Mouse (Mus musculus) liver, embryonic 13.5 days (tissue): ENCODE measurements around the gene Rpl3. TPM values are rescaled to one million over a fixed set of nuclear protein-coding genes. Genes with fewer than 3 reads are reported as not detected.

Experiments
- ATAC-seq: fragments of 200-750 bp; cut with Nextera tagmentation; 2 replicates; pipeline ENCODE4 v1.8.0; 2017; ENCODE audit warnings: low read depth, mild to moderate bottlenecking, moderate number of reproducible peaks, moderate library complexity
- DNase-seq: peaks from one replicate; pipeline ENCODE4 v3.0.0; 2022
- H3K27ac ChIP-seq: fragments of 300-500 bp; sonication (generic); 2 replicates; pipeline ENCODE4 v1.5.1; 2015; ENCODE audit warnings: moderate library complexity, mild to moderate bottlenecking, inconsistent platforms
- H3K27me3 ChIP-seq: fragments of 300-500 bp; sonication (generic); 2 replicates; pipeline ENCODE4 v1.6.1; 2015; ENCODE audit warnings: mild to moderate bottlenecking, inconsistent platforms
- H3K36me3 ChIP-seq: fragments of 300-500 bp; sonication (generic); 2 replicates; pipeline ENCODE4 v1.6.1; 2015; ENCODE audit warnings: mild to moderate bottlenecking, inconsistent platforms
- H3K4me1 ChIP-seq: fragments of 300-500 bp; sonication (generic); replicated peaks from 2 replicates; pipeline ENCODE4 v1.6.1; 2015; ENCODE audit warnings: inconsistent platforms
- H3K4me2 ChIP-seq: fragments of 300-500 bp; sonication (generic); 2 replicates; pipeline ENCODE4 v1.6.1; 2015; ENCODE audit warnings: inconsistent platforms, mild to moderate bottlenecking, moderate library complexity
- H3K4me3 ChIP-seq: fragments of 300-500 bp; sonication (generic); replicated peaks from 2 replicates; pipeline ENCODE4 v1.5.1; 2015; ENCODE audit warnings: mild to moderate bottlenecking, inconsistent platforms
- H3K9ac ChIP-seq: fragments of 300-500 bp; sonication (generic); 2 replicates; pipeline ENCODE4 v1.6.1; 2015; ENCODE audit warnings: mild to moderate bottlenecking, inconsistent platforms
- H3K9me3 ChIP-seq: fragments of 300-500 bp; sonication (generic); replicated peaks from 2 replicates; pipeline ENCODE4 v1.6.1; 2016; ENCODE audit warnings: inconsistent platforms
- WGBS: fragments of 180-500 bp; shearing (Covaris S2); methylation state at CpG from one replicate; pipeline ENCODE4 v1.1.7; 2015; ENCODE audit not compliant: insufficient replicate concordance; 5-methylcytosine and 5-hydroxymethylcytosine counted together
- polyA plus RNA-seq: library from polyadenylated mRNA; unstranded; fragments of >200 nt; fragmentation: Nextera tagmentation; extraction: Ambion mirVana; gene quantifications from 2 replicates; pipeline ENCODE4 v1.2.1, GENCODE M21; 2015

Gene Rpl3
- polyA plus RNA-seq, 1 experiment from 2014 or later: 807 TPM

- H3K27me3 ChIP-seq: peaks cover 15% of the 10 kb centered on the region
- no peak overlapping the region for H3K4me3 ChIP-seq
- peak; percentile 85 for ATAC-seq
- H3K9ac ChIP-seq: peak overlapping the region; percentile 52
- H3K4me2 ChIP-seq: peak overlapping the region; percentile 39
- WGBS: 39% methylated on average over 9 of the region's 9 CpGs
- peaks cover under 1% of the 10 kb centered on the region for H3K36me3 ChIP-seq
- DNase-seq: peak; percentile 78
- peaks cover 4% of the 10 kb centered on the region; the same call in 1 of the 2 replicates for H3K9me3 ChIP-seq
- H3K27ac ChIP-seq: peak overlapping the region; percentile 83
- peaks cover 60% of the 10 kb centered on the region for H3K4me1 ChIP-seq
These were observed 4.2 kb downstream of the Rpl3 start for GRCm38 (mm10) chr15:80087406-80088012.

GRCm38 (mm10) chr15:80083740-80084139 lies 7.9 kb downstream of the Rpl3 start:
- 1% methylated on average over 12 of the region's 12 CpGs for WGBS
- ATAC-seq (no peak), DNase-seq (no peak)
- peak overlapping the region; percentile 87 for H3K4me3 ChIP-seq
- peaks cover 61% of the 10 kb centered on the region for H3K4me1 ChIP-seq
- H3K27me3 ChIP-seq: no peaks in the 10 kb centered on the region
- H3K4me2 ChIP-seq: peak overlapping the region; percentile 90
- peak overlapping the region; percentile 96 for H3K27ac ChIP-seq
- H3K36me3 ChIP-seq: peaks cover 39% of the 10 kb centered on the region
- peaks cover 4% of the 10 kb centered on the region; the same call in 1 of the 2 replicates for H3K9me3 ChIP-seq
- H3K9ac ChIP-seq: peak overlapping the region; percentile 78

- Histone ChIP-seq H3K4me3 (peak overlapping the region; percentile 87), H3K4me1 (peaks cover 62% of the 10 kb centered on the region), H3K4me2 (peak overlapping the region; percentile 90), H3K9ac (peak overlapping the region; percentile 95), H3K27ac (peak overlapping the region; percentile 96), H3K36me3 (peaks cover 43% of the 10 kb centered on the region), H3K27me3 (no peaks in the 10 kb centered on the region), H3K9me3 (peaks cover 4% of the 10 kb centered on the region; the same call in 1 of the 2 replicates)
- DNase-seq (peak; percentile 96), ATAC-seq (peak; percentile 82)
- under 1% methylated on average over 30 of the region's 30 CpGs for WGBS
These were observed 8.4 kb downstream of the Rpl3 start for GRCm38 (mm10) chr15:80083276-80083731.

- peak overlapping the region; percentile 90 for H3K4me2 ChIP-seq
- H3K9ac ChIP-seq: peak overlapping the region; percentile 95
- no peaks in the 10 kb centered on the region for H3K27me3 ChIP-seq
- H3K36me3 ChIP-seq: peaks cover 48% of the 10 kb centered on the region
- H3K9me3 ChIP-seq: peaks cover 4% of the 10 kb centered on the region; the same call in 1 of the 2 replicates
- DNase-seq (no peak), ATAC-seq (no peak)
- under 1% methylated on average over 21 of the region's 21 CpGs for WGBS
- H3K27ac ChIP-seq: peak overlapping the region; percentile 94
- H3K4me3 ChIP-seq: peak overlapping the region; percentile 87
- peaks cover 62% of the 10 kb centered on the region for H3K4me1 ChIP-seq
These were observed 8.9 kb downstream of the Rpl3 start for GRCm38 (mm10) chr15:80082661-80083275.

- Histone ChIP-seq H3K27ac (peak overlapping the region; percentile 94), H3K4me1 (peaks cover 59% of the 10 kb centered on the region), H3K9me3 (peaks cover 4% of the 10 kb centered on the region; the same call in 1 of the 2 replicates), H3K36me3 (peaks cover 56% of the 10 kb centered on the region), H3K9ac (peak overlapping the region; percentile 95), H3K4me3 (peak overlapping the region; percentile 87), H3K4me2 (peak overlapping the region; percentile 90), H3K27me3 (no peaks in the 10 kb centered on the region)
- 2% methylated on average over 11 of the region's 11 CpGs for WGBS
- ATAC-seq: no peak
- DNase-seq: no peak
These were observed 9.7 kb downstream of the Rpl3 start for GRCm38 (mm10) chr15:80081801-80082546.

- H3K27ac ChIP-seq: peak overlapping the region; percentile 94
- no peaks in the 10 kb centered on the region for H3K27me3 ChIP-seq
- no peaks in the 10 kb centered on the region for H3K9me3 ChIP-seq
- ATAC-seq: no peak
- H3K36me3 ChIP-seq: peaks cover 61% of the 10 kb centered on the region
- 35% methylated on average over 9 of the region's 9 CpGs for WGBS
- DNase-seq: no peak
- H3K4me2 ChIP-seq: peak overlapping the region; percentile 90
- H3K4me3 ChIP-seq: peak overlapping the region; percentile 87
- H3K4me1 ChIP-seq: peaks cover 64% of the 10 kb centered on the region
- H3K9ac ChIP-seq: peak overlapping the region; percentile 95
These were observed 10.7 kb downstream of the Rpl3 start for GRCm38 (mm10) chr15:80080711-80081615.

GRCm38 (mm10) chr15:80079954-80080353 lies 11.7 kb downstream of the Rpl3 start:
- 66% methylated on average over 3 of the region's 3 CpGs for WGBS
- no peaks in the 10 kb centered on the region for H3K27me3 ChIP-seq
- H3K4me1 ChIP-seq: peaks cover 74% of the 10 kb centered on the region
- peak overlapping the region; percentile 94 for H3K27ac ChIP-seq
- H3K4me2 ChIP-seq: peak overlapping the region; percentile 90
- H3K9me3 ChIP-seq: no peaks in the 10 kb centered on the region
- peak overlapping the region; percentile 95 for H3K9ac ChIP-seq
- peak overlapping the region; percentile 87 for H3K4me3 ChIP-seq
- ATAC-seq: no peak
- H3K36me3 ChIP-seq: peaks cover 61% of the 10 kb centered on the region
- no peak for DNase-seq

- 78% methylated on average over 5 of the region's 5 CpGs for WGBS
- Histone ChIP-seq H3K4me1 (peaks cover 80% of the 10 kb centered on the region), H3K9me3 (no peaks in the 10 kb centered on the region), H3K4me3 (peak overlapping the region; percentile 87), H3K36me3 (peaks cover 61% of the 10 kb centered on the region), H3K27ac (peak overlapping the region; percentile 94), H3K4me2 (peak overlapping the region; percentile 90), H3K9ac (peak overlapping the region; percentile 95), H3K27me3 (no peaks in the 10 kb centered on the region)
- DNase-seq (no peak), ATAC-seq (no peak)
These were observed 12.5 kb downstream of the Rpl3 start for GRCm38 (mm10) chr15:80079129-80079668.

- WGBS: 70% methylated on average over 11 of the region's 11 CpGs
- DNase-seq (no peak), ATAC-seq (no peak)
- Histone ChIP-seq H3K27me3 (no peaks in the 10 kb centered on the region), H3K4me3 (peak overlapping the region; percentile 87; the same call in 1 of the 2 replicates), H3K27ac (peak overlapping the region; percentile 94), H3K36me3 (peaks cover 61% of the 10 kb centered on the region), H3K4me1 (peaks cover 76% of the 10 kb centered on the region), H3K9ac (peak overlapping the region; percentile 95), H3K4me2 (peak overlapping the region; percentile 90), H3K9me3 (no peaks in the 10 kb centered on the region)
These were observed 13.4 kb downstream of the Rpl3 start for GRCm38 (mm10) chr15:80078058-80078814.
